Mouse (Mus musculus): Measurements from ENCODE around the gene Rexo2.
"Not testable (repeated sequence)": the region's sequence is repeated elsewhere in the genome, so short reads cannot be mapped to it uniquely, and the experiment has no call there.

The Rexo2 gene

GRCm38 (mm10) chr9:48480411-48481213 lies at the start of gene Rexo2:
Rexo2 (minus strand) TSS chr9:48480623.
- peak; percentile 95 for DNase-seq (ENCODE audit: low read depth)

- DNase-seq (ENCODE audit: low read depth) = no peak
Measured at GRCm38 (mm10) chr9:48526520-48526919, 46.1 kb upstream of the Rexo2 start.

- DNase-seq (ENCODE audit: low read depth) = no peak
Measured at GRCm38 (mm10) chr9:48525566-48525965, 45.1 kb upstream of the Rexo2 start.

- not testable (repeated sequence) for DNase-seq (ENCODE audit: low read depth)
Measured at GRCm38 (mm10) chr9:48520405-48520804, 40.0 kb upstream of the Rexo2 start.

GRCm38 (mm10) chr9:48517372-48518130 lies 37.1 kb upstream of the Rexo2 start:
- DNase-seq (ENCODE audit: low read depth) = no peak

GRCm38 (mm10) chr9:48516615-48517371 lies 36.4 kb upstream of the Rexo2 start:
- no peak for DNase-seq (ENCODE audit: low read depth)

- no peak for DNase-seq (ENCODE audit: low read depth)
Measured at GRCm38 (mm10) chr9:48515332-48515731, 34.9 kb upstream of the Rexo2 start.

- no peak for DNase-seq (ENCODE audit: low read depth)
Measured at GRCm38 (mm10) chr9:48510134-48510533, 29.7 kb upstream of the Rexo2 start.

- DNase-seq (ENCODE audit: low read depth) = no peak
Measured at GRCm38 (mm10) chr9:48504741-48505365, 24.4 kb upstream of the Rexo2 start.

- DNase-seq (ENCODE audit: low read depth) = no peak
Measured at GRCm38 (mm10) chr9:48503001-48503400, 22.6 kb upstream of the Rexo2 start.

GRCm38 (mm10) chr9:48501192-48501591 lies 20.8 kb upstream of the Rexo2 start:
- DNase-seq (ENCODE audit: low read depth) = no peak

- DNase-seq (ENCODE audit: low read depth) = no peak
Measured at GRCm38 (mm10) chr9:48495548-48495932, 15.1 kb upstream of the Rexo2 start.

- peak; percentile 90 for DNase-seq (ENCODE audit: low read depth)
Measured at GRCm38 (mm10) chr9:48494817-48495547, 14.6 kb upstream of the Rexo2 start, which contains the start of the genes Rbm7 and Gm5617. Rbm7 (minus strand) TSS chr9:48495299. Gm5617 (plus strand) TSS chr9:48495442.

- DNase-seq (ENCODE audit: low read depth) = no peak
Measured at GRCm38 (mm10) chr9:48481214-48482134, 1.1 kb upstream of the Rexo2 start.

- DNase-seq (ENCODE audit: low read depth) = no peak
Measured at GRCm38 (mm10) chr9:48479838-48480410, 499 bp downstream of the Rexo2 start.

GRCm38 (mm10) chr9:48478808-48479207 lies 1.6 kb downstream of the Rexo2 start:
- no peak for DNase-seq (ENCODE audit: low read depth)

- DNase-seq (ENCODE audit: low read depth) = no peak
Measured at GRCm38 (mm10) chr9:48476236-48477165, 3.9 kb downstream of the Rexo2 start.

GRCm38 (mm10) chr9:48474367-48474766 lies 6.1 kb downstream of the Rexo2 start:
- no peak for DNase-seq (ENCODE audit: low read depth)

- no peak for DNase-seq (ENCODE audit: low read depth)
Measured at GRCm38 (mm10) chr9:48473131-48473530, 7.3 kb downstream of the Rexo2 start.
